Mouse (Mus musculus) midbrain, embryonic 10.5 days (tissue): ENCODE measurements at regions not wholly inside any gene's neighbourhood (a gene's known extent, or its start where the extent isn't known, plus 50 kb on each side); places are given as distances from the start of the nearest gene placed in this dataset.
"Not testable (repeated sequence)": the region's sequence is repeated elsewhere in the genome, so short reads cannot be mapped to it uniquely, and the experiment has no call there.

Experiments
- DNase-seq: peaks from one replicate; pipeline ENCODE4 v3.0.0-alpha.2; 2017; ENCODE audit warnings: low spot score
- H3K27ac ChIP-seq: fragments of 300-500 bp; sonication (generic); replicated peaks from 2 replicates; pipeline ENCODE4 v1.5.1; 2016; ENCODE audit warnings: mild to moderate bottlenecking
- H3K27me3 ChIP-seq: fragments of 300-500 bp; sonication (generic); 2 replicates; pipeline ENCODE4 v1.6.1; 2016; ENCODE audit warnings: low read depth, mild to moderate bottlenecking; ENCODE audit not compliant: poor library complexity, severe bottlenecking
- H3K36me3 ChIP-seq: fragments of 300-500 bp; sonication (generic); 2 replicates; pipeline ENCODE4 v1.6.1; 2016; ENCODE audit warnings: mild to moderate bottlenecking, moderate library complexity
- H3K4me1 ChIP-seq: fragments of 300-500 bp; sonication (generic); 2 replicates; pipeline ENCODE4 v1.6.1; 2016
- H3K4me3 ChIP-seq: fragments of 300-500 bp; sonication (generic); 2 replicates; pipeline ENCODE4 v1.5.1; 2016; ENCODE audit warnings: mild to moderate bottlenecking, moderate library complexity
- H3K9me3 ChIP-seq: fragments of 300-500 bp; sonication (generic); replicated peaks from 2 replicates; pipeline ENCODE4 v1.6.1; 2016; ENCODE audit warnings: mild to moderate bottlenecking
- WGBS: fragments of 180-500 bp; shearing (Covaris S2); methylation state at CpG from one replicate; pipeline ENCODE4 v1.1.7; 2016; 5-methylcytosine and 5-hydroxymethylcytosine counted together

DNA sequence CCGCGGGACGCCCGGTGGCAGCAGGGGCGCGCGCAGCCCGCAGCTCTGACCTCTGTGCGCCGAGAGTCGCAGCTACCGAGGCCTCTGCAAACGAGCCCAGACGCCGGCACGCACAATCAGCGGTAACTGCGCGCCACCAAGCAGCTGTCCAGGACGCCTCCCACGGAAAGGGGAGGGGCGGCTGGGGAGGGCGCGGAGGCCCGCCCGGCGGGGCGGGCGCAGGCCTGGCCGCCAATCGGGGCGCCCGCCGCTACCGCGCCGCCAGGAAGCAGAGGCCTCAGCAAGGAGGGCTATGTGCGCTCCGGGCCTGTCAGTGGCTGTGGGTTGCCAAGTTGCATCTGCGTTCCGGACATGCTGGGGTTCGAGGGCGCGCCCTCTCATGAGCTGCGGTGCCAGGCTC, 613.3 kb upstream of the Ywhaq start:
- not testable (repeated sequence) for H3K36me3 ChIP-seq, H3K27ac ChIP-seq, H3K27me3 ChIP-seq, H3K4me1 ChIP-seq
- Histone ChIP-seq H3K4me3 (peak overlapping the region; percentile 40; the same call in 1 of the 2 replicates), H3K9me3 (peaks cover 14% of the 10 kb centered on the region)
- 6% methylated on average over 32 of the region's 45 CpGs for WGBS
- peak; percentile 11 for DNase-seq

DNA sequence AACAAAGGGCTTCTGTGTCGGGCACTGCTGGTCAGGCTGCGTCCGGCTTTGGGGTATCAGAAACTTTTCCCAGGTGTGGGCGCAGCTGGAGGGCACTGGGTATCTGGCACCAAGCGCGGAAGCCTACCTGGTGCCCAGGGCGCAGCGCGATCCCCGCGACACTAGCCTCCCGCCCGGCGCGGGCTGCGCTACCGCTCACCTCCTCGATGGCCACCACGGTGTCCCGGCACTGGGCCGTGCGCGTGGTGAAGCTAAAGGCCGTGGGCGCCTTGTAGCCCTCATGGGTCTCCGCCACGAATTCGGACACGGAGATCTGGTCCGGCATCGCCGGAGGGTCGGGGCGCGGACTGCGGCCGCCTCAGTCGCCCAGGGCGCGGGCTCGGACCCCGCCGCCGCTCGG, 612.8 kb upstream of the Ywhaq start:
- peak overlapping the region; percentile 40 for H3K4me3 ChIP-seq
- peak; percentile 9 for DNase-seq
- not testable (repeated sequence) for H3K4me1 ChIP-seq, H3K27me3 ChIP-seq, H3K27ac ChIP-seq, H3K36me3 ChIP-seq
- 12% methylated on average over 45 of the region's 45 CpGs for WGBS
- peaks cover 14% of the 10 kb centered on the region for H3K9me3 ChIP-seq
